Mouse (Mus musculus): ENCODE measurements around the gene Asb2. TPM values are rescaled to one million over a fixed set of nuclear protein-coding genes. Genes with fewer than 3 reads are reported as not detected.
A peak's percentile ranks its signal among the peaks of the same experiment; 100 is the strongest.

Asb2 gene
- total RNA-seq, 2 experiments from 2014 or later, result 330 to 353 TPM

GRCm38 (mm10) chr12:103360812-103361211 is 5.0 kb upstream of the Asb2 start:
- DNase-seq, result no peak

- no peak for DNase-seq
These were observed 3.4 kb upstream of the Asb2 start for GRCm38 (mm10) chr12:103358951-103359801.

DNA sequence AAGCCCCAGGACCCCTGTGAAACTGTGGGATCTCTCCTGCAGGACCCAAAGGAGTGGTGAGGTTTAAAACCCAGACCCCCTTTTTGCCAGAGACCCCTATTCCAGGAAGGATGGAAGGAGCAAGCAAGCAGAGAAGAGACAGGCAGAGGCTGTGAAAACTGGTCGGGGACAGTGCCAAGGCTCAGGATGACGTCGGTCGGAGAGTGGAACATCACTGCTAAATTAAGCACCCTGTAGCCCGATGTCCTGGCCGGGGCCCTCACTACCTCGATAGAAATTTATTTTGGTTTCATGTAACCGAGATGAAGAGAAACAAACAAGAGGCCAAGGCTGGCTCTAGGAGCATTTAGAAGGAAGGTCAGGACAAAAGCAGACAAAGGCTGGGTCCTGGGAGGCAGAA is 2.4 kb upstream of the Asb2 start:
- peak; percentile 80 for DNase-seq

DNA sequence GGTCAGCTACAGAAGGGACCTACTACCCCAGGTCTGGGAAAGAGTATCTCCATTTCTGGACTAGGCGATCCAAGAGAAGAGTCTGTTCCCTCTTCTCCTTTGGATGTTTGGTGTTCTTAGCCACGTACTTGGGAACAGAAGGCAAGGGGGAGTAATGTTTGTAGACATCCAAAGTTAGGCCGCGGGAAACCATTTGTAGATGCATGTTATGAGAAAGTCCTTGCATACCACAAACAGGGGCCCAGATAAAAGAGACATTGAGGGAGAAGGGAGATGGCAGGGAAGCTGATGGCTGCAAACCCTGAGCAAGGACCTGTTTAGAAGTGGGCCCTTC is 581 bp upstream of the Asb2 start:
- DNase-seq, result no peak

DNA sequence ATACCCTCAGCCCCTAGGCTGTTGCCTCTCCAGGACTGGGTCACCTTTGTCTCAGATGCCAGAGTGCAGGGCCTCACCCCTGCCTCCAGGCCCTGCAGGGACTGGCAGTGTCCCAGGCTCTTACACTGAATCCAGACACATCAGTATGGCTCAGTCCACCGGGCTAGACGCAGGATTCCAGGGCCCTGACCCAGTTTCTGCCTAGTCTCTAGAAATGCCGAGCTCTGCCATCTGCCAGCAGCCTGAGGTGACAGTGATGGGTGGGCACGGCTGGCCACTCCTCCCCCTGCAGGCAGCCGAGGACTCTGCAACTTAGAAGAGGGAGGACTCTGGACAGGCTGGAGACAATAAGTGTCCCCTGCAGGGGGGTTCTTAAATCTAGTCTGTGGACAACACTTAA is 2.3 kb downstream of the Asb2 start:
- peak; percentile 86 for DNase-seq

- peak; percentile 44 for DNase-seq
These were observed 3.1 kb downstream of the Asb2 start for GRCm38 (mm10) chr12:103352735-103353134.

- peak; percentile 90 for DNase-seq
These were observed 7.3 kb downstream of the Asb2 start for GRCm38 (mm10) chr12:103348506-103348905.

DNA sequence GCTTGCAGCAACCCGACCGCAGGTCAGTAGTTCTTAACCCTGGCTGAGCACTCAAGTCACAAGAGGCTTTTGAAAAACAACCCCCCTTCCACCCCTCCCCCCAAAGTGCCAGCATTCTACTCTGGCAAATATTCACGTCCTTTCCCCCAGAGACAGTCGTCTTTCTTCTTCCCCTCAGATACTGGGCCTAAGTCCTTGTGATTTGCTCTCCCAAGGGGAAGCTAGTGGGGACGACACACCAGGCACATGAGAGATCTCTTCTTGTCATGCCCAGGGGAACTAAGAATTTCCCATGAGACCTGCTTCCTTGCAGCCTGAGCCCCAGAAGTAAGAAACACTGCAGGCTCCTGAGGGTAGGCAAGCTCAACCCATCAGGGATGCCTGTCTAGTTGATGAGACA is 8.4 kb downstream of the Asb2 start:
- DNase-seq, result no peak

DNA sequence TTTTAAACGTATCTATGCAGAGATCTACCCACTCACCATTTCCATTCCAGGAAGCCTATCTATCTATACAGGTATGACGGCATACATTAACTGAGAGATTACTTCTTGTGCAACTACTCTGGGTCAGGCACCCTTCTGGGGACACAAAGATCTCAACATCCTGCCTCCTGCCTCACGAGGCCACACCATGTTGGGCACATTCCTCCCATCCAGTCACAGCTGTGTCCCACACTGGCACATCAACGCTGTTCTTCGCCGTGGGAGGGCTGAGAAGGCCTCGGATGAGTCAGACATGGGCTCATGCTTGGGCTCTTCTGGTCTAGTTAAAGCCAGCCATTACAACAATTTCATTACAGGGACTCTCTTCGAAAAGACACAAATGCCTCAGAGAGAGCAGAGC is 8.9 kb downstream of the Asb2 start:
- no peak for DNase-seq

DNA sequence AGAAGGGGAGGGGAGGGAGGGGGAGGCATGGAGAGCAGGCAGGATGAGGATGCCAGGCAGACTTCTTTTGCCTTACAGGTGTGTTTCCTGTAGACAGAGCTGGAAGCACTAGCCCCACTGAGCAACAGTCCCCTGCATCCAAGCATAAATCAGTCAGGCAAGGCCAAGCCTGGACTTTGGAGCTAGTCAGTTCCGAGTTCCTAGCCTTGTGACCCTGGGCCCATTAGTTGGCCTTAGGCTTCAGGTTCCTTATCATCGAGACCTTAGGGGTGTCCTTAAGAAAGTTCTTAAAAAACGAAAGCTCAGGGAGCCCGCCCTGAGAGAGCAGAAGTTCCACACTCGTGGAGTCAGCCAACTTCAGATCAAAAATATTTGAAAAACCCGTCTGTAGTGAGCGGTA is 10.9 kb downstream of the Asb2 start:
- DNase-seq, result no peak

DNA sequence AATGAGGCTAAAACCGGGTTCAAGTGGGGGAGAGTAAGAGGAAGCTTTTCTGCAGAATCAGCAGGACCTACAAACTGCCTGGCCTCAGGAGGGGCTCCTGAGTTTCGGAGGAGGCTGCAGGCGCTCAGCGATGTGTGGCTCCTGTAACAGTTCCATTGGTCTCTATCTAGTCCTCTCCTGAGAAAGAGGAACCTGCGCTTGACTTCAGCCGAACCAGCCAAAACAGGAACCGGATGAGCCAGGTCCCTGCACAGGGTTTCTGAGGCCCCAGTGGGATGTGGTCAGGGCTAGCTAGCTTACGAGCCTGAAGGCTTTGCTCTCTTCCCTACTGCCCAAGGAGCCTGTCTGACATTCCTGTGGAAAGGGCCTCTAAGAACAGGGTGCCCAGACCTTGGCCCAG is 12.3 kb downstream of the Asb2 start:
- no peak for DNase-seq

DNA sequence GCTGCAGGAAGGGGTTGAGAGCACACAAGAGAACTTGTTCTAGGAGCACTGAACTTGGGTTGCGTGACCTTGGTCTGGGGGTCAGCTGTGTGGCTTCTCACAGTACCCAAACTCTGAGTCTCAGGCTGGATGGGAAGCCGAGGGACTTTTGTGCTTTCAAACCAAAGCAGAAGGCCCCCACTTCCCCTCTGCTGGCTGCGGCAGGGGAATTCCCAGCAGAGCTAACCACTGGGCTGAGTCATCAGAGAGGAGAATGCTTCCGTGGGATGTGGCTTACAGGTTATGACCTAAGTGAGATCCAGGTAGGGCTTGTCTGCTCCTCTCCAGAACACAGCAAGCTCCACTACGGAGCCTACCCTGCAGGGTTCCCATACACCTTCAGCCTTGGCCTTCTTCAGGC is 14.6 kb downstream of the Asb2 start:
- DNase-seq, result no peak

GRCm38 (mm10) chr12:103338162-103338798 is 17.5 kb downstream of the Asb2 start:
- peak; percentile 71 for DNase-seq

DNA sequence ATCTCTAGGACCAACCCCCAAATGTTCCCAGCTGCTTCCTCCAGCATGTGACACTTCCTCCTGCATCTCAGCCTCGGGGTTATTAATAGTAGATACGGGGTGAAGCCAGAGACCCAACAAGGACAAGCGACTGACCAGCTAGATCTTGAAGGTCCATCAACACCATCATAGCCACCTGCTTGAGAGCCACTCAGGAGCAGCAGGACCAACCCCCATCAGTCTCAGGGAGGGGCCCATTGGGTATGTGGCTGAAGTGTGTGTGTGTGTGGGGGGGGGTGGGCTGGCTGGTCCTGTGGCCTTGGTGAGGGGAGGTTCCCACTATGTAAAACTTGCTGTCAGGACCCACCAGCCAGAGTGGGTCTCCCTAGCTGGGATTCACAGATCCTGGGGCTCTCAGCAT is 19.0 kb downstream of the Asb2 start:
- no peak for DNase-seq

- no peak for DNase-seq
These were observed 22.4 kb downstream of the Asb2 start for GRCm38 (mm10) chr12:103333426-103333825.

DNA sequence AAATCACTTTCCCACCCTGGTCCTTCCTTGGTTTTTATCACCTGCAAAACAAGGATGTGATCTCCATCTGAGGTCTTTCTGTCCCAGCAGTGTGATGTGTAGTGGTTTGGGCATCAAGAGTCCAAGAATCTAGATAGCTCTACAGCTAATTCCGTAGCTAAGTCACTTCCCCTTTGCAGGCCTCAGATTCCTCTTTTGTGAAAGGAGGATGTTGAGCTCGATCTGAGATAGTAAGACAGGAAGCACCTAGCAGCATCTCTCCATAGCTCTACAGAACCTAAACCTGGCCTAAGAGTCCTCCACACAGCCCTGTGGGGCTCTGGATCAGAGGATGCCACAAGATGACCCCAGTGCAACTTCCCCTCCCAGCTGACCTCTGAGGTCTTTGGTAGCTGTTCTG is 22.9 kb downstream of the Asb2 start:
- DNase-seq, result no peak

DNA sequence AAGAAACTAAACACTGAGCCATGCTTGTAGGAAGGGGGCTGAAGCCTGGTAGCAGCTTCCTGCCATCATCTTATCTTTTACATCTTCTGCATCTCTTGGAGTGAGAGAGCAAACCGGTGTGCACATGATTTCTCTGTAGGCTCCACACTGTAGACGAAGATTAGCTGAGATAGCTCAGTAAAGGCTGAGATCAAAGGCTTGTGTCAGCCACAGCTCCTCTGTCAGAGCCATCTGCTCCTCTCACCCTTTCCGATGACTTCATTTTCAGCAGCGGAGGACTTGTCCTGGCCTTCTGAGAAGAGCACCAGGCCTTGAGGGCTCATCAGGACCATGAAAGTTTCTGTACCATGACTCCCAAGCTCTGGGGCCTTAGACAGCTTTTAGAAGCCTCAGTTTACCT is 24.3 kb downstream of the Asb2 start:
- no peak for DNase-seq

DNA sequence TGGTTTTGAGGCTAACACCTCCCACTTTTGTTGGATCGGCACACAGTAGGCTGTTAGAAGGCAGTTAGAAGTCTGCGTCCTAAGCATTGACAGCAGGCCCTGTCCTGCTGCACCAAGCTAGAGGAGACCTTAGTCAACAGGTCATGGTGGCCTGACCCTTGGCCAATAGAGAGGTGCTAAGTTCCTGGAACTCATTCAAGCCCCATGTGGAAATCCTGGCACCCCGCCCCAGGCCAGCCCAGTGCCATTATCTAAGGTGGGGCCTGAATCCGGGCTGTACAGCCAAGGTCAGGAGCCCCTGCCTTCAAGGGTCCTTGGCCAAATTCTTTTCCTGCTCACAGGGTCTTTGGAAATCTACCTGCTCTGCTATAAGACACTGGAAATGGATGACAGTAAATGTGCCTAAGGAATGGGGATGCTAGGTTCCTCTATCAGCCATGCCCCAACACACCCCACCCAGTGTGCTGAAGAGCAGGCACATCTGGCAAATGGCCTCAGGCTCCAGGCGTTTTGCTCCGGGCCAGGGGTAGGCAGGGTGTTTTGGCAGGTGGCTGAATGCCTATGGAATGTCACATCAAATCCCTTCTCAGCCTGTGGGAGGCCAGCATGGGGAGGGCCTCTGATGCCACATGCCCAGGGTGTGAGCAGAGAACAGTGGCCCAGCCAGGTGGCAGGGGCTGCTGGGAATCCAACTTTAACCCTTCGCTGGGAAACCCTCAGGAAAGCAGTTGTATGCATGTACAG is 27.2 kb downstream of the Asb2 start:
- peak; percentile 69 for DNase-seq

DNA sequence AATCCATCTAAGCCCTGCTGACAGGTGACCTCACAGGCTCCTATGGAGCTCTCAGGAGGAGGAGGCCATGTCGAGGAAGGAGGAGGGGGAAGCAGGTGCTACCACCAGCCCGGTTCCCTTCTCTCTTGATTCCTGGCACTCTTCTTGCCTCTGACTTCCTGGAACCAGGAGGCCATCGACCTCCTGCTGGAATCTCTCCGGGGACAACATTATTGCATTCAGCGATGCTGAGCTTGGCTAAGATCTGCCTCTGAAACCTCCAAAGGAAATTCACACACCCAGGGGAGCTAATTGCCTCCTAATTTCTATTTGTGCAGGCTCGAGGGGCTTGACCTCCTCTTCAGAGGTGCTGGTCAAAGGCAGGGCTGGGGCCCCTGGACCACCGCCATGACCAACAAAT is 28.7 kb downstream of the Asb2 start:
- DNase-seq, result no peak

DNA sequence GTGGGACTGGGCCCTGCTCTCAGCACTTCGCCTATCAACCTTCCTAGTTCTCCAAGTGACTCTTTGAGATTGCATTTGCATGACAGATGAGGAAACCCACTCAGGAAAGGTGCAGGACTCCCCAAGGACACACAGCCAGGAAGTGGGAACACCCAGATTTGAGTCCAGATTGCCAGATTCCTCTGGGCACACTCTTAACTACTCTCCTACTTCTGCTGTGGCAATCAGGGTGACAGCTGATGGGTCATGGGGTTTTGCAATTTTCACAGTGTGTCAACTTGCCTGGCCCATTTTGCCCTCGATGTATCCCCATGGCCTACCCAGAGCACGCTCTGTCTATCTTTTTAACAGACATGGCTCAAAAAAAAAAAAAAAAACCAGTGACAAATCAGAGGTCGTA is 29.2 kb downstream of the Asb2 start:
- DNase-seq, result no peak

- DNase-seq, result peak; percentile 93
These were observed 30.5 kb downstream of the Asb2 start for GRCm38 (mm10) chr12:103325156-103325857.

GRCm38 (mm10) chr12:103322801-103323200 is 33.0 kb downstream of the Asb2 start:
- peak; percentile 56 for DNase-seq

All from heart, postnatal 4 days (tissue).